25 mouse cellular contexts compared by ENCODE assay signal in genomic region chr4:57200661-57201060, GRCm38 (mm10). TPM values are rescaled to one million over a fixed set of nuclear protein-coding genes. Genes with fewer than 3 reads are reported as not detected.
DNase-seq lines count a peak whose midpoint lies in the region; ATAC-seq and TF ChIP-seq lines count a peak whose summit lies in the region.
"Had no signal": no experiment of that assay in that cellular context is flagged by ENCODE, and none has a peak within 500 bp of the region (broad histone marks: within the 10 kb centered on the region; RNA-seq: fewer than 3 reads in every experiment).

No protein-coding gene starts in this region.

- H3K4me3 ChIP-seq in midbrain, embryonic 11.5 days (ENCODE audit: low read depth, low read length): no peak overlapping the region
- H3K4me3 ChIP-seq in midbrain, embryonic 13.5 days (replicated peaks): no peak overlapping the region
- H3K4me3 ChIP-seq in intestine, postnatal 0 days (ENCODE audit: low read depth, low read length): no peak overlapping the region
- no peak overlapping the region for H3K4me3 ChIP-seq in hindbrain, embryonic 10.5 days
- H3K4me3 ChIP-seq: embryonic facial prominence, embryonic 13.5 days; embryonic facial prominence, embryonic 15.5 days; erythroblast, embryonic 14.5 days; forebrain, embryonic 10.5 days; forebrain, embryonic 12.5 days had no signal

- no peaks in the 10 kb centered on the region for H3K27me3 ChIP-seq in midbrain, embryonic 11.5 days (ENCODE audit: control insufficient read depth, insufficient read depth, low read length)
- no peaks in the 10 kb centered on the region for H3K27me3 ChIP-seq in midbrain, embryonic 13.5 days
- no peaks in the 10 kb centered on the region for H3K27me3 ChIP-seq in intestine, postnatal 0 days (replicated peaks; ENCODE audit: control insufficient read depth, insufficient read depth, low read length)
- no peaks in the 10 kb centered on the region for H3K27me3 ChIP-seq in hindbrain, embryonic 10.5 days (ENCODE audit: insufficient read depth, poor library complexity, severe bottlenecking)
- H3K27me3 ChIP-seq: embryonic facial prominence, embryonic 13.5 days; embryonic facial prominence, embryonic 15.5 days; forebrain, embryonic 12.5 days had no signal

- no peak for ATAC-seq in midbrain, embryonic 11.5 days (ENCODE audit: low FRiP score)
- no peak for ATAC-seq in midbrain, embryonic 13.5 days
- ATAC-seq in intestine, postnatal 0 days: no peak
- ATAC-seq: activated CD4-positive, CD25-positive, alpha-beta regulatory T cell, adult 4 months; forebrain, embryonic 14.5 days; forebrain, embryonic 16.5 days had no signal

- H3K9ac ChIP-seq in midbrain, embryonic 11.5 days (ENCODE audit: low read length): no peak overlapping the region
- no peak overlapping the region for H3K9ac ChIP-seq in midbrain, embryonic 13.5 days (replicated peaks)
- H3K9ac ChIP-seq in intestine, postnatal 0 days (ENCODE audit: low read depth, low read length): no peak overlapping the region
- H3K9ac ChIP-seq: embryonic facial prominence, embryonic 13.5 days; embryonic facial prominence, embryonic 15.5 days; forebrain, embryonic 12.5 days had no signal

- H3K9me3 ChIP-seq in midbrain, embryonic 11.5 days (ENCODE audit: control insufficient read depth, low read length): no peaks in the 10 kb centered on the region
- H3K9me3 ChIP-seq in midbrain, embryonic 13.5 days: peaks cover 12% of the 10 kb centered on the region; the same call in 1 of the 2 replicates
- no peaks in the 10 kb centered on the region for H3K9me3 ChIP-seq in intestine, postnatal 0 days (ENCODE audit: control insufficient read depth)
- H3K9me3 ChIP-seq in hindbrain, embryonic 10.5 days: peaks cover 9% of the 10 kb centered on the region
- H3K9me3 ChIP-seq: embryonic facial prominence, embryonic 15.5 days; forebrain, embryonic 12.5 days had no signal

- H3K27ac ChIP-seq in midbrain, embryonic 11.5 days (ENCODE audit: low read depth, low read length): no peak overlapping the region
- no peak overlapping the region for H3K27ac ChIP-seq in midbrain, embryonic 13.5 days
- no peak overlapping the region for H3K27ac ChIP-seq in intestine, postnatal 0 days (ENCODE audit: low read depth, low read length)
- no peak overlapping the region for H3K27ac ChIP-seq in hindbrain, embryonic 10.5 days
- H3K27ac ChIP-seq: embryonic facial prominence, embryonic 13.5 days; embryonic facial prominence, embryonic 15.5 days; forebrain, embryonic 10.5 days; forebrain, embryonic 12.5 days had no signal

- H3K4me2 ChIP-seq in midbrain, embryonic 11.5 days: no peak overlapping the region
- no peak overlapping the region for H3K4me2 ChIP-seq in midbrain, embryonic 13.5 days (replicated peaks)
- H3K4me2 ChIP-seq in intestine, postnatal 0 days (replicated peaks; ENCODE audit: low read depth): no peak overlapping the region
- H3K4me2 ChIP-seq: embryonic facial prominence, embryonic 13.5 days; embryonic facial prominence, embryonic 15.5 days; forebrain, embryonic 12.5 days had no signal

- H3K4me1 ChIP-seq in midbrain, embryonic 11.5 days (ENCODE audit: control insufficient read depth, insufficient read depth, low read length): no peaks in the 10 kb centered on the region
- H3K4me1 ChIP-seq in midbrain, embryonic 13.5 days (replicated peaks): no peaks in the 10 kb centered on the region
- H3K4me1 ChIP-seq in intestine, postnatal 0 days (replicated peaks; ENCODE audit: control insufficient read depth, insufficient read depth, low read length): no peaks in the 10 kb centered on the region
- H3K4me1 ChIP-seq in hindbrain, embryonic 10.5 days (replicated peaks): peaks cover 32% of the 10 kb centered on the region

- TF ChIP-seq CTCF in intestine, postnatal 0 days (IDR thresholded peaks at IDR 0.05; ENCODE audit: low read depth): no peak

- 89% methylated on average over 6 of the region's 6 CpGs for WGBS in midbrain, embryonic 11.5 days
- WGBS in midbrain, embryonic 13.5 days: 88% methylated on average over 6 of the region's 6 CpGs
- 92% methylated on average over 6 of the region's 6 CpGs for WGBS in intestine, postnatal 0 days
- WGBS in hindbrain, embryonic 10.5 days: 92% methylated on average over 6 of the region's 6 CpGs

- no peaks in the 10 kb centered on the region for H3K36me3 ChIP-seq in midbrain, embryonic 11.5 days (ENCODE audit: control insufficient read depth, insufficient read depth, low read length)
- no peaks in the 10 kb centered on the region for H3K36me3 ChIP-seq in midbrain, embryonic 13.5 days
- H3K36me3 ChIP-seq in intestine, postnatal 0 days (ENCODE audit: control insufficient read depth, insufficient read depth): peaks cover 62% of the 10 kb centered on the region
- H3K36me3 ChIP-seq in hindbrain, embryonic 10.5 days: peaks cover 7% of the 10 kb centered on the region; the same call in 1 of the 2 replicates
- H3K36me3 ChIP-seq: forebrain, embryonic 10.5 days; forebrain, embryonic 12.5 days had no signal

- peak; percentile 22 for DNase-seq in adrenal gland, adult 2 months
- no peak for DNase-seq in adrenal gland, adult 18-20 months (ENCODE audit: low spot score in 2 of 2)
- peak; percentile 37 for DNase-seq in midbrain, embryonic 11.5 days (ENCODE audit: low spot score, missing footprints)
- peak; percentile 81 for DNase-seq in NIH3T3 (ENCODE audit: low read depth)
- DNase-seq in hindbrain, embryonic 10.5 days (ENCODE audit: low spot score): no peak
- DNase-seq: adrenal gland, adult 8-10 months; adrenal gland, postnatal 14 days; adrenal gland, postnatal 36 days; cerebellum, adult 11-12 months; cerebellum, adult 2 months; cerebellum, adult 9-10 months; cerebellum, postnatal 10 days; cerebellum, postnatal 36 days; embryo, embryonic 11 days had no signal

RNA-seq across cellular contexts. Expression of gene Epb41l4b, which starts 57.4 kb away (rescaled TPM):
- 1 to 10 TPM; 2.2 to 3.8 TPM for total RNA-seq in adrenal gland, adult 2 months (2021)
- polyA plus RNA-seq in adrenal gland, adult 2 months (2012; rRNA removed): 0.42 and 0.74 TPM in 2 replicates
- 1 to 10 TPM; 2.1 to 2.4 TPM for total RNA-seq in adrenal gland, adult 18-20 months (2021)
- polyA plus RNA-seq in midbrain, embryonic 11.5 days (2014; fragmentation: Nextera tagmentation; extraction: Ambion mirVana): 0.51 and 0.70 TPM in 2 replicates
- 1.9 and 2.3 TPM in 2 replicates for polyA plus RNA-seq in midbrain, embryonic 13.5 days (2015; fragmentation: Nextera tagmentation; extraction: Ambion mirVana)
- 47.7 and 47.8 TPM in 2 replicates for polyA plus RNA-seq in intestine, postnatal 0 days (2015; fragmentation: Nextera tagmentation; extraction: Ambion mirVana)
- polyA plus RNA-seq in hindbrain, embryonic 10.5 days (2016; fragmentation: Nextera tagmentation; extraction: Ambion mirVana): 0.65 and 0.92 TPM in 2 replicates
- total RNA-seq: MEL had no signal
- polyA plus RNA-seq: activated CD4-positive, CD25-positive, alpha-beta regulatory T cell, adult 4 months had no signal

Comparison
In these comparisons a context has a peak if more than half of its experiments do, and no peak if none do; other contexts are left out.
1. DNase-seq: peak in adrenal gland, adult 2 months (single experiment), midbrain, embryonic 11.5 days (single experiment) and NIH3T3 (single experiment); none in adrenal gland, adult 18-20 months (0 of 2) and hindbrain, embryonic 10.5 days (single experiment).
2. RNA of gene Epb41l4b, which starts 57.4 kb away (polyA plus RNA-seq): 47.7 to 47.8 TPM in intestine, postnatal 0 days; 1.9 to 2.3 TPM in midbrain, embryonic 13.5 days, 0.65 to 0.92 TPM in hindbrain, embryonic 10.5 days, 0.51 to 0.70 TPM in midbrain, embryonic 11.5 days and 0.42 to 0.74 TPM in adrenal gland, adult 2 months; every median in the first group is over 10 times any median in the second.